Mouse (Mus musculus): Measurements from ENCODE around the gene Hmcn2. TPM values are rescaled to one million over a fixed set of nuclear protein-coding genes. Genes with fewer than 3 reads are reported as not detected.
A peak's percentile ranks its signal among the peaks of the same experiment; 100 is the strongest.

Gene Hmcn2
- polyA plus RNA-seq, 1 experiment from 2014 or later: 1.3 TPM

GRCm38 (mm10) chr2:31482914-31483575 is 168.8 kb downstream of the Hmcn2 start:
- no peaks in the 10 kb centered on the region for H3K9me3 ChIP-seq (replicated peaks; ENCODE audit: control insufficient read depth, low read length)
- 30% methylated on average over 8 of the region's 8 CpGs for WGBS
- ATAC-seq (replicated peaks; ENCODE audit: extremely low read depth, insufficient read depth, low FRiP score): peak; percentile 73
- no peaks in the 10 kb centered on the region for H3K36me3 ChIP-seq (ENCODE audit: control insufficient read depth, insufficient read depth)
- H3K27me3 ChIP-seq (ENCODE audit: control insufficient read depth, insufficient read depth, low read length): peaks cover 10% of the 10 kb centered on the region
- H3K9ac ChIP-seq (ENCODE audit: low read length): no peak overlapping the region
- no peak overlapping the region for H3K4me3 ChIP-seq (ENCODE audit: low read length)
- no peaks in the 10 kb centered on the region for H3K4me1 ChIP-seq (ENCODE audit: control insufficient read depth, insufficient read depth, low read length)
- H3K4me2 ChIP-seq (ENCODE audit: low read depth, low read length): no peak overlapping the region
- H3K27ac ChIP-seq (ENCODE audit: low read length): no peak overlapping the region

GRCm38 (mm10) chr2:31484187-31484586 is 170.0 kb downstream of the Hmcn2 start:
- no peaks in the 10 kb centered on the region for H3K36me3 ChIP-seq (ENCODE audit: control insufficient read depth, insufficient read depth)
- no peak overlapping the region for H3K27ac ChIP-seq (ENCODE audit: low read length)
- no peaks in the 10 kb centered on the region for H3K4me1 ChIP-seq (ENCODE audit: control insufficient read depth, insufficient read depth, low read length)
- ATAC-seq (replicated peaks; ENCODE audit: extremely low read depth, insufficient read depth, low FRiP score): no peak
- H3K4me3 ChIP-seq (ENCODE audit: low read length): no peak overlapping the region
- 28% methylated on average over 5 of the region's 5 CpGs for WGBS
- H3K9ac ChIP-seq (ENCODE audit: low read length): no peak overlapping the region
- H3K27me3 ChIP-seq (ENCODE audit: control insufficient read depth, insufficient read depth, low read length): peaks cover 10% of the 10 kb centered on the region
- H3K9me3 ChIP-seq (replicated peaks; ENCODE audit: control insufficient read depth, low read length): no peaks in the 10 kb centered on the region
- H3K4me2 ChIP-seq (ENCODE audit: low read depth, low read length): no peak overlapping the region

- no peaks in the 10 kb centered on the region for H3K4me1 ChIP-seq (ENCODE audit: control insufficient read depth, insufficient read depth, low read length)
- no peaks in the 10 kb centered on the region for H3K36me3 ChIP-seq (ENCODE audit: control insufficient read depth, insufficient read depth)
- ATAC-seq (replicated peaks; ENCODE audit: extremely low read depth, insufficient read depth, low FRiP score): no peak
- WGBS: 66% methylated on average over 12 of the region's 12 CpGs
- no peaks in the 10 kb centered on the region for H3K9me3 ChIP-seq (replicated peaks; ENCODE audit: control insufficient read depth, low read length)
- no peak overlapping the region for H3K9ac ChIP-seq (ENCODE audit: low read length)
- no peak overlapping the region for H3K4me2 ChIP-seq (ENCODE audit: low read depth, low read length)
- H3K4me3 ChIP-seq (ENCODE audit: low read length): no peak overlapping the region
- no peaks in the 10 kb centered on the region; the same call in 1 of the 2 replicates for H3K27me3 ChIP-seq (ENCODE audit: control insufficient read depth, insufficient read depth, low read length)
- no peak overlapping the region for H3K27ac ChIP-seq (ENCODE audit: low read length)
Measured at GRCm38 (mm10) chr2:31489166-31489565, 175.0 kb downstream of the Hmcn2 start.

- no peak overlapping the region for H3K9ac ChIP-seq (ENCODE audit: low read length)
- no peak for ATAC-seq (replicated peaks; ENCODE audit: extremely low read depth, insufficient read depth, low FRiP score)
- H3K4me2 ChIP-seq (ENCODE audit: low read depth, low read length): no peak overlapping the region
- no peak overlapping the region for H3K27ac ChIP-seq (ENCODE audit: low read length)
- H3K4me1 ChIP-seq (ENCODE audit: control insufficient read depth, insufficient read depth, low read length): no peaks in the 10 kb centered on the region
- no peaks in the 10 kb centered on the region for H3K9me3 ChIP-seq (replicated peaks; ENCODE audit: control insufficient read depth, low read length)
- no peaks in the 10 kb centered on the region for H3K36me3 ChIP-seq (ENCODE audit: control insufficient read depth, insufficient read depth)
- no peak overlapping the region for H3K4me3 ChIP-seq (ENCODE audit: low read length)
- WGBS: 67% methylated on average over 2 of the region's 2 CpGs
- peaks cover 4% of the 10 kb centered on the region for H3K27me3 ChIP-seq (ENCODE audit: control insufficient read depth, insufficient read depth, low read length)
Measured at GRCm38 (mm10) chr2:31490556-31490955, 176.3 kb downstream of the Hmcn2 start.

GRCm38 (mm10) chr2:31492308-31492707 is 178.1 kb downstream of the Hmcn2 start:
- H3K36me3 ChIP-seq (ENCODE audit: control insufficient read depth, insufficient read depth): no peaks in the 10 kb centered on the region
- no peak for ATAC-seq (replicated peaks; ENCODE audit: extremely low read depth, insufficient read depth, low FRiP score)
- H3K9ac ChIP-seq (ENCODE audit: low read length): no peak overlapping the region
- WGBS: 90% methylated on average over 8 of the region's 8 CpGs
- no peak overlapping the region for H3K4me3 ChIP-seq (ENCODE audit: low read length)
- no peaks in the 10 kb centered on the region for H3K4me1 ChIP-seq (ENCODE audit: control insufficient read depth, insufficient read depth, low read length)
- H3K27me3 ChIP-seq (ENCODE audit: control insufficient read depth, insufficient read depth, low read length): peaks cover 4% of the 10 kb centered on the region
- H3K4me2 ChIP-seq (ENCODE audit: low read depth, low read length): no peak overlapping the region
- no peaks in the 10 kb centered on the region for H3K9me3 ChIP-seq (replicated peaks; ENCODE audit: control insufficient read depth, low read length)
- H3K27ac ChIP-seq (ENCODE audit: low read length): no peak overlapping the region

GRCm38 (mm10) chr2:31493243-31493642 is 179.0 kb downstream of the Hmcn2 start:
- H3K9me3 ChIP-seq (replicated peaks; ENCODE audit: control insufficient read depth, low read length): no peaks in the 10 kb centered on the region
- no peaks in the 10 kb centered on the region for H3K36me3 ChIP-seq (ENCODE audit: control insufficient read depth, insufficient read depth)
- H3K9ac ChIP-seq (ENCODE audit: low read length): no peak overlapping the region
- WGBS: 76% methylated on average over 11 of the region's 11 CpGs
- H3K27me3 ChIP-seq (ENCODE audit: control insufficient read depth, insufficient read depth, low read length): peaks cover 4% of the 10 kb centered on the region
- H3K4me2 ChIP-seq (ENCODE audit: low read depth, low read length): no peak overlapping the region
- ATAC-seq (replicated peaks; ENCODE audit: extremely low read depth, insufficient read depth, low FRiP score): no peak
- H3K4me3 ChIP-seq (ENCODE audit: low read length): no peak overlapping the region
- no peaks in the 10 kb centered on the region for H3K4me1 ChIP-seq (ENCODE audit: control insufficient read depth, insufficient read depth, low read length)
- H3K27ac ChIP-seq (ENCODE audit: low read length): no peak overlapping the region

GRCm38 (mm10) chr2:31494315-31494714 is 180.1 kb downstream of the Hmcn2 start:
- Histone ChIP-seq H3K27ac (ENCODE audit: low read length) (no peak overlapping the region), H3K4me1 (ENCODE audit: control insufficient read depth, insufficient read depth, low read length) (no peaks in the 10 kb centered on the region), H3K4me2 (ENCODE audit: low read depth, low read length) (no peak overlapping the region), H3K9ac (ENCODE audit: low read length) (no peak overlapping the region), H3K36me3 (ENCODE audit: control insufficient read depth, insufficient read depth) (no peaks in the 10 kb centered on the region), H3K27me3 (ENCODE audit: control insufficient read depth, insufficient read depth, low read length) (peaks cover 4% of the 10 kb centered on the region), H3K9me3 (replicated peaks; ENCODE audit: control insufficient read depth, low read length) (no peaks in the 10 kb centered on the region), H3K4me3 (ENCODE audit: low read length) (no peak overlapping the region)
- 78% methylated on average over 5 of the region's 5 CpGs for WGBS
- ATAC-seq (replicated peaks; ENCODE audit: extremely low read depth, insufficient read depth, low FRiP score): no peak

GRCm38 (mm10) chr2:31495046-31495476 is 180.8 kb downstream of the Hmcn2 start:
- H3K9ac ChIP-seq (ENCODE audit: low read length): no peak overlapping the region
- no peak overlapping the region for H3K27ac ChIP-seq (ENCODE audit: low read length)
- H3K4me3 ChIP-seq (ENCODE audit: low read length): no peak overlapping the region
- no peak overlapping the region for H3K4me2 ChIP-seq (ENCODE audit: low read depth, low read length)
- no peaks in the 10 kb centered on the region for H3K36me3 ChIP-seq (ENCODE audit: control insufficient read depth, insufficient read depth)
- H3K4me1 ChIP-seq (ENCODE audit: control insufficient read depth, insufficient read depth, low read length): no peaks in the 10 kb centered on the region
- peaks cover 4% of the 10 kb centered on the region for H3K27me3 ChIP-seq (ENCODE audit: control insufficient read depth, insufficient read depth, low read length)
- WGBS: 72% methylated on average over 13 of the region's 13 CpGs
- no peaks in the 10 kb centered on the region for H3K9me3 ChIP-seq (replicated peaks; ENCODE audit: control insufficient read depth, low read length)
- ATAC-seq (replicated peaks; ENCODE audit: extremely low read depth, insufficient read depth, low FRiP score): no peak

- H3K9me3 ChIP-seq (replicated peaks; ENCODE audit: control insufficient read depth, low read length): no peaks in the 10 kb centered on the region
- no peak overlapping the region for H3K9ac ChIP-seq (ENCODE audit: low read length)
- no peaks in the 10 kb centered on the region for H3K4me1 ChIP-seq (ENCODE audit: control insufficient read depth, insufficient read depth, low read length)
- H3K4me3 ChIP-seq (ENCODE audit: low read length): no peak overlapping the region
- H3K27ac ChIP-seq (ENCODE audit: low read length): no peak overlapping the region
- ATAC-seq (replicated peaks; ENCODE audit: extremely low read depth, insufficient read depth, low FRiP score): no peak
- peaks cover 4% of the 10 kb centered on the region for H3K27me3 ChIP-seq (ENCODE audit: control insufficient read depth, insufficient read depth, low read length)
- H3K36me3 ChIP-seq (ENCODE audit: control insufficient read depth, insufficient read depth): no peaks in the 10 kb centered on the region
- 43% methylated on average over 1 of the region's 1 CpGs for WGBS
- H3K4me2 ChIP-seq (ENCODE audit: low read depth, low read length): no peak overlapping the region
Measured at GRCm38 (mm10) chr2:31496141-31496540, 181.9 kb downstream of the Hmcn2 start.
